Mouse (Mus musculus) C2C12 (cell line): ENCODE results near the gene 1700025B11Rik.

Experiments used
- CTCF ChIP-seq: IDR thresholded peaks from one replicate; pipeline ENCODE4 v1.5.1; 2011; ENCODE audit not compliant: control insufficient read depth, insufficient read depth, insufficient read length
- MYOG ChIP-seq: IDR thresholded peaks from one replicate; pipeline ENCODE4 v1.6.1; 2011; ENCODE audit not compliant: control insufficient read depth, insufficient read length; ENCODE audit errors: extremely low read depth

GRCm38 (mm10) chr15:77533216-77533615, 28.5 kb downstream of the 1700025B11Rik start, which contains the start of gene Apol7c:
- no peak for TF ChIP-seq CTCF
- TF ChIP-seq MYOG: no peak
